Mouse (Mus musculus): Measurements from ENCODE around the gene Mms22l. TPM values are rescaled to one million over a fixed set of nuclear protein-coding genes. Genes with fewer than 3 reads are reported as not detected.

Mms22l gene
- polyA plus RNA-seq (2017; shearing (Covaris generic)): 9.2 TPM

GRCm38 (mm10) chr4:24496116-24496952 lies at the start of gene Mms22l:
Gene Mms22l (plus strand): TSS chr4:24496451.

